Mouse (Mus musculus) erythroblast, embryonic 14.5 days (primary cell): ENCODE measurements around the gene Cd200r3. TPM values are rescaled to one million over a fixed set of nuclear protein-coding genes. Genes with fewer than 3 reads are reported as not detected.

Experiments
- H3K27me3 ChIP-seq: 2 replicates; pipeline ENCODE4 v1.6.1; 2012; ENCODE audit warnings: inconsistent platforms; ENCODE audit not compliant: control insufficient read depth
- H3K36me3 ChIP-seq: 2 replicates; pipeline ENCODE4 v1.6.1; 2012; ENCODE audit warnings: mild to moderate bottlenecking, inconsistent platforms; ENCODE audit not compliant: control insufficient read depth
- H3K4me1 ChIP-seq: 2 replicates; pipeline ENCODE4 v1.6.1; 2012; ENCODE audit warnings: inconsistent platforms; ENCODE audit not compliant: control insufficient read depth
- H3K4me3 ChIP-seq: replicated peaks from 2 replicates; pipeline ENCODE3; 2012; ENCODE audit warnings: moderate library complexity, mild to moderate bottlenecking, inconsistent platforms
- H3K9me3 ChIP-seq: 2 replicates; pipeline ENCODE4 v1.6.1; 2012; ENCODE audit warnings: low read length, inconsistent platforms, mixed read lengths; ENCODE audit not compliant: control insufficient read depth
- GATA1 ChIP-seq: IDR thresholded peaks from 2 replicates; pipeline ENCODE4 v1.6.1; 2012; ENCODE audit warnings: low read length, inconsistent platforms, mixed read lengths
- TAL1 ChIP-seq: IDR thresholded peaks from 3 replicates; pipeline ENCODE4 v1.6.1; 2012; ENCODE audit warnings: low read length, inconsistent platforms, mixed read lengths
- polyA plus RNA-seq: library from polyadenylated mRNA; stranded (reverse); fragments of >175 nt; gene quantifications from 2 replicates; pipeline ENCODE4 v1.2.3, GENCODE M21; 2012

Gene Cd200r3
- polyA plus RNA-seq, 1 experiment = not detected

- H3K27me3 ChIP-seq = no peaks in the 10 kb centered on the region
- no peaks in the 10 kb centered on the region for H3K4me1 ChIP-seq
- no peak overlapping the region for H3K4me3 ChIP-seq
Measured at GRCm38 (mm10) chr16:45005280-45005679, 61.8 kb downstream of the Cd200r3 start.

GRCm38 (mm10) chr16:45006971-45007370, 63.5 kb downstream of the Cd200r3 start:
- no peaks in the 10 kb centered on the region for H3K4me1 ChIP-seq
- TF ChIP-seq GATA1 (no peak), TAL1 (no peak)
- no peaks in the 10 kb centered on the region for H3K27me3 ChIP-seq
- H3K9me3 ChIP-seq = no peaks in the 10 kb centered on the region
- no peak overlapping the region for H3K4me3 ChIP-seq
- H3K36me3 ChIP-seq = no peaks in the 10 kb centered on the region

More at GRCm38 (mm10) chr16:45005280-45005679, 61.8 kb downstream of the Cd200r3 start:
- H3K36me3 ChIP-seq = no peaks in the 10 kb centered on the region
- H3K9me3 ChIP-seq = no peaks in the 10 kb centered on the region
- TF ChIP-seq GATA1 = no peak
- no peak for TF ChIP-seq TAL1

GRCm38 (mm10) chr16:45007807-45008206, 64.3 kb downstream of the Cd200r3 start:
- Histone ChIP-seq H3K36me3 (no peaks in the 10 kb centered on the region), H3K9me3 (no peaks in the 10 kb centered on the region)

GRCm38 (mm10) chr16:45009634-45010033, 66.2 kb downstream of the Cd200r3 start:
- Histone ChIP-seq H3K4me1 (no peaks in the 10 kb centered on the region), H3K4me3 (no peak overlapping the region), H3K27me3 (no peaks in the 10 kb centered on the region), H3K9me3 (no peaks in the 10 kb centered on the region), H3K36me3 (no peaks in the 10 kb centered on the region)
- TF ChIP-seq TAL1 (no peak), GATA1 (no peak)

More at GRCm38 (mm10) chr16:45007807-45008206, 64.3 kb downstream of the Cd200r3 start:
- Histone ChIP-seq H3K4me3 (no peak overlapping the region), H3K4me1 (no peaks in the 10 kb centered on the region), H3K27me3 (no peaks in the 10 kb centered on the region)
- TF ChIP-seq GATA1 (no peak), TAL1 (no peak)

GRCm38 (mm10) chr16:45015591-45015990, 72.1 kb downstream of the Cd200r3 start:
- Histone ChIP-seq H3K4me3 (no peak overlapping the region), H3K36me3 (no peaks in the 10 kb centered on the region), H3K9me3 (no peaks in the 10 kb centered on the region), H3K4me1 (no peaks in the 10 kb centered on the region), H3K27me3 (no peaks in the 10 kb centered on the region)
- TF ChIP-seq GATA1 = no peak
- no peak for TF ChIP-seq TAL1

GRCm38 (mm10) chr16:45016488-45016887, 73.0 kb downstream of the Cd200r3 start:
- no peaks in the 10 kb centered on the region for H3K36me3 ChIP-seq
- no peaks in the 10 kb centered on the region for H3K9me3 ChIP-seq
- no peaks in the 10 kb centered on the region for H3K4me1 ChIP-seq
- no peak overlapping the region for H3K4me3 ChIP-seq
- H3K27me3 ChIP-seq = no peaks in the 10 kb centered on the region
- TF ChIP-seq GATA1 (no peak), TAL1 (no peak)

GRCm38 (mm10) chr16:45018868-45019267, 75.4 kb downstream of the Cd200r3 start:
- Histone ChIP-seq H3K36me3 (no peaks in the 10 kb centered on the region), H3K27me3 (no peaks in the 10 kb centered on the region), H3K4me1 (no peaks in the 10 kb centered on the region), H3K9me3 (no peaks in the 10 kb centered on the region), H3K4me3 (no peak overlapping the region)
- no peak for TF ChIP-seq GATA1
- no peak for TF ChIP-seq TAL1

- H3K4me3 ChIP-seq = no peak overlapping the region
- TF ChIP-seq GATA1 (no peak), TAL1 (no peak)
- no peaks in the 10 kb centered on the region for H3K36me3 ChIP-seq
- peaks cover 2% of the 10 kb centered on the region; the same call in 1 of the 2 replicates for H3K4me1 ChIP-seq
- no peaks in the 10 kb centered on the region for H3K9me3 ChIP-seq
- no peaks in the 10 kb centered on the region for H3K27me3 ChIP-seq
Measured at GRCm38 (mm10) chr16:45020055-45020454, 76.6 kb downstream of the Cd200r3 start.

- H3K27me3 ChIP-seq = no peaks in the 10 kb centered on the region
- H3K9me3 ChIP-seq = no peaks in the 10 kb centered on the region
- TF ChIP-seq TAL1 = no peak
- peaks cover 6% of the 10 kb centered on the region for H3K4me1 ChIP-seq
- H3K36me3 ChIP-seq = no peaks in the 10 kb centered on the region
- H3K4me3 ChIP-seq = no peak overlapping the region
Measured at GRCm38 (mm10) chr16:45020669-45021309, 77.3 kb downstream of the Cd200r3 start.

GRCm38 (mm10) chr16:45021443-45021842, 78.0 kb downstream of the Cd200r3 start:
- H3K27me3 ChIP-seq = no peaks in the 10 kb centered on the region
- H3K4me1 ChIP-seq = peaks cover 6% of the 10 kb centered on the region
- no peaks in the 10 kb centered on the region for H3K36me3 ChIP-seq
- H3K9me3 ChIP-seq = no peaks in the 10 kb centered on the region
- TF ChIP-seq TAL1 (no peak), GATA1 (no peak)
- H3K4me3 ChIP-seq = no peak overlapping the region
